Mouse (Mus musculus): ENCODE results near the gene Rps21. TPM values are rescaled to one million over a fixed set of nuclear protein-coding genes. Genes with fewer than 3 reads are reported as not detected.
"Not testable (repeated sequence)": the region's sequence is repeated elsewhere in the genome, so short reads cannot be mapped to it uniquely, and the experiment has no call there.

The Rps21 gene
- polyA plus RNA-seq, 1 experiment from 2014 or later: 550 TPM

DNA sequence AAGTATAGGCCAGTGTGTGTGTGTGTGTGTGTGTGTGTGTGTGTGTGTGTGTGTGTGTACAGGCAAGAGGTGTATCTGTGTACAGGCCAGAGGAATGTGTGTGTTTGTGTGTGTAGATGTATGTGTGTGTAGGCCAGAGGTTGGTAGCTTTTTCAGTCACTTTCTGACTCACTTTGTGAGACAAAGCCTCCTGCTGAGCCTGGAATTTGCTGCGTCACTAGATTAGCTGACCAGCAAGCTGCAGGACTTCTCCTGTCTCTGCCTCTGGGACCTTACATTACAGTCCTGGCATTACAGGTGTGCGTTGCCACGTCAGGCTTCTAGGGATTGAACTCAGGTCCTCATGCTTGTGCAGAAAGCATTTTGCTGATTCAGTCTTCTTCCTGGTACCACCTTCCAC is 5.3 kb upstream of the Rps21 start:
- ATAC-seq: peak; percentile 16; the same call in 1 of the 2 replicates
- WGBS: 47% methylated on average over 3 of the region's 3 CpGs
- no peaks in the 10 kb centered on the region for H3K9me3 ChIP-seq (replicated peaks)
- H3K4me3 ChIP-seq: no peak overlapping the region
- no peaks in the 10 kb centered on the region for H3K27me3 ChIP-seq
- H3K36me3 ChIP-seq (ENCODE audit: poor library complexity, severe bottlenecking): no peaks in the 10 kb centered on the region
- H3K27ac ChIP-seq: no peak overlapping the region
- no peak overlapping the region for H3K9ac ChIP-seq
- no peak overlapping the region for H3K4me2 ChIP-seq
- H3K4me1 ChIP-seq: peaks cover 8% of the 10 kb centered on the region

DNA sequence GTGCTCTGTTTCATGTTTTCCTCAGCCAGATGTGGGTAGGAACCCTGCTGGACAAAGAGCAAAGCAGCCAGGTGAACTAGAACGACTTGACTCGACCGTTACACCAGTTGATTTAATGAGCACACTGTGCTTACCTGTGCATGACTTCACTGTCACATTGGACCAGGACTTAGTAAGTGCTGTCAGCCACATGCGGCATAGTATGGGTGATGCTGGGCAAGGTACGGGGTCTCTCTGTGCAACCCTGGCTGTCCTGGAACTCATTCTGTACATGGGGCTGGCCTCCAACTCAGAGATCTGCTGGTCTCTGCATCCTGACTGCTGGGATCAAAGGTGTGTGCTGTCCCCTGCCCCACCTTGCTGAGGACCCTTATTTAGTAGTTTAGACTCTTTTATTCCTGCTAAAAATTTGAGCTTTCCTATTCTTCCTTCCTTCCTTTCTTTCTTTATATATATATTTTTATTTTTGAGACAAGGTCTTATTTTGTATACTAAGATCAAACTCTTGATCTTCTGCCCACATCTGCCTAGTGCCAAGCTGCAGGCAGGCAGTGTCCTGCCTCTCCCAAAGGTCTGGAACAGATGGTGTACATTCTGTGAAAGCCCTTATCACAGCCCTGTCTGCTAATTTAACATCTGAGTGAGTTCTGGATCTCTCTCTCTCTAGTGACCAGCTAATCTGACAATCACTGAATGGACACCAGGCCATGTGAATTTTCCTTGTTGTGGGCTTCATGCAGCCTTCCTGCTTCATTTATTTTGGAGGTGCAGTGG is 2.6 kb upstream of the Rps21 start:
- Histone ChIP-seq H3K4me2 (no peak overlapping the region), H3K27ac (no peak overlapping the region; the same call in 1 of the 2 replicates), H3K27me3 (no peaks in the 10 kb centered on the region), H3K9me3 (replicated peaks) (no peaks in the 10 kb centered on the region), H3K4me1 (peaks cover 16% of the 10 kb centered on the region), H3K9ac (no peak overlapping the region), H3K36me3 (ENCODE audit: poor library complexity, severe bottlenecking) (peaks cover 13% of the 10 kb centered on the region), H3K4me3 (no peak overlapping the region)
- no peak for ATAC-seq
- 97% methylated on average over 5 of the region's 5 CpGs for WGBS

DNA sequence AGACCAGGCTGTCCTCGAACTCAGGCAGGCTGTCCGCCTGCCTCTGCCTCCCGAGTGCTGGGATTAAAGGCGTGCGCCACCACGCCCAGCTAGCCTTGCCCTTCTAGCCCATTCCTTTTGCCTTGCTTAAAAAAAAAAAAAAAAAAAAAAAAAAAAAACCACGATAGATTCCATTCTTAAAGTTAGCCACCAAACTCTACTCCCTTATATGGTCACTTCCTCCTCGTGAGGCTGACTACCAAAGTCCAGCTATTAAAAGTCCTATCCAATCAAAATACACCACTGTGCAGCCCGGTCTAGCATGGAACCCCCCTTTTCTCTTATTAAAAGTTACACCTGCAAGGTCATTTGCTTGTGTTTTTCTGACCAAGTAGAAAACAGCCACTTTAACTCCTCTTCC is 1.5 kb upstream of the Rps21 start:
- ATAC-seq: no peak
- Histone ChIP-seq H3K4me2 (peak overlapping the region; percentile 86), H3K9ac (no peak overlapping the region), H3K27me3 (no peaks in the 10 kb centered on the region), H3K36me3 (ENCODE audit: poor library complexity, severe bottlenecking) (peaks cover 24% of the 10 kb centered on the region), H3K9me3 (replicated peaks) (no peaks in the 10 kb centered on the region), H3K4me1 (peaks cover 16% of the 10 kb centered on the region), H3K27ac (no peak overlapping the region; the same call in 1 of the 2 replicates), H3K4me3 (no peak overlapping the region)
- 89% methylated on average over 9 of the region's 9 CpGs for WGBS

DNA sequence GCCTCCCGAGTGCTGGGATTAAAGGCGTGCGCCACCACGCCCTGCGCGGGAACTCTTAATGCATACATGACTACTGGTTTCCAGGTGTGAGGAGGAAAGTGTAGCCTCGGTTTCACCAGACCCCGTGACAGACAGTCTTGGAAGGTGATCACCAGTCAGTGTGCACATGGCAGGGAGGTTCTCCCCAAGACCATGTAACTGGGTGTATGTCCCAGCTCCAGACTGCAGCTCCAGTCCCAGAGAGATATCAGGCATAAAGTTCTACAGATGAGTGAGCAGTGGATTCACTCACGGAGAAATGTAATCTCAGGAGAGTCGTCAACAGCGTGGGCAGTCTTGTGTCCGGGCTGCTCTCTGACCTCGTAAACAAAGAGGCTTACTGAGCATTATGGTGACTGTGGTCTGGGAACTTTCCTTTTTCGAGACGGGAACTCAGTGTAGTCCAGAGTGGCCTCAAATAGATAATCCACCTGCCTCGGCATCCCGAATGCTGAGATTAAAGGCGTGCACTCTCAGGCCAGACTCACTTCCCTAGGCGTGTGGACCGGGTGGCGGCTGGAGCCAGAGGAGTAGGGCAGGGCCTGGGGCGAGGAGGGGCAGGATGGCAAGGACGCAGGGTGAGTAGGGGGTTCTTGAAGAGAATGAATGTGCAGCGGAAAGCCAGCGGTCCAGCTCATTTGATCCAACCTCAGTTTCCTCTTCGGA is 729 bp upstream of the Rps21 start:
- H3K4me1 ChIP-seq: peaks cover 16% of the 10 kb centered on the region
- 27% methylated on average over 26 of the region's 26 CpGs for WGBS

DNA sequence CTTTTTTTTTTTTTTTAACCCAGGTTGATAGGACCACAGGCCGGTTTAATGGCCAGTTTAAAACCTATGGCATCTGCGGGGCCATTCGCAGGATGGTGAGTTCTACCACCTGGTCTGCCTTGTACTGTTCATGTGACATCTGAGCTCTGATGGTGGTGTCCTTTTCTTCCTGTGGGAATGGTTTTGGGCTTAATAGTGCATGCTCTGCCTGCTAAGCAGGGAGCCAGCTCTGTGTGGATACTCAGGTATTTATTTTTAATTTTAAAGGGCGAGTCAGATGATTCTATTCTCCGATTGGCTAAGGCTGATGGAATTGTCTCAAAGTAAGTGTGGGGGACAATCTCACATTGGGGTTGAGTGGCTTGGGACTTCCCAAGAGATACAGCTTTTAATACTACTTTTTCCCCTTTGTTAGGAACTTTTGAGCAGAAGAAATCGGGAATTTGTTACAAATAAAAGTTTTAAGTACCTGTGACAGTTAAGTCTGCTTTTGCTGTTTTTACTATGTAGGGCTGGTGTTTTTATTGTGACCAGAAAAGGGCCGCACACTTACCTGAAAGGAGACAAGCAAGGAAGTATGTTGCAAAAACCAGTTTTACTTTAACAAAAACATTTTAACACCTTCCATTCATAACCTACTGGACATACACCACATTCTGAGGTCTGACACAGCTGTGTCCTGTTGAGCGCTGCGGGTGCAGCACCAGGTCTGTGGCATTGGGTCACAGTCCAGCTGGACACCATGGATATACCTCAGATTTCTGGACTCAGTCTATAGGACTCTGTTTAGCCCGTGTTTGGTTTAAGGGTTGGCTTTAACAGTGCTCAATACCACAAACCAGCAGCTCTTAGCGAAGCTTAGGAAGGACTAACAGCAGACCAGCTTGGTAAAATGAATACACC is 1.0 kb downstream of the Rps21 start:
- no peak for ATAC-seq
- H3K4me3 ChIP-seq: peak overlapping the region; percentile 90
- H3K4me1 ChIP-seq: peaks cover 16% of the 10 kb centered on the region
- H3K4me2 ChIP-seq: peak overlapping the region; percentile 92
- H3K9ac ChIP-seq: peak overlapping the region; percentile 96
- peaks cover 49% of the 10 kb centered on the region for H3K36me3 ChIP-seq (ENCODE audit: poor library complexity, severe bottlenecking)
- WGBS: 53% methylated on average over 11 of the region's 11 CpGs
- no peaks in the 10 kb centered on the region for H3K9me3 ChIP-seq (replicated peaks)
- no peaks in the 10 kb centered on the region for H3K27me3 ChIP-seq
- H3K27ac ChIP-seq: no peak overlapping the region; the same call in 1 of the 2 replicates

More for the DNA sequence above, 729 bp upstream of the Rps21 start:
- H3K9me3 ChIP-seq (replicated peaks): no peaks in the 10 kb centered on the region
- peak overlapping the region; percentile 86 for H3K4me2 ChIP-seq
- peak overlapping the region; percentile 90 for H3K4me3 ChIP-seq
- H3K27me3 ChIP-seq: no peaks in the 10 kb centered on the region
- peaks cover 32% of the 10 kb centered on the region for H3K36me3 ChIP-seq (ENCODE audit: poor library complexity, severe bottlenecking)
- H3K27ac ChIP-seq: peak overlapping the region; percentile 93
- peak; percentile 65 for ATAC-seq
- H3K9ac ChIP-seq: peak overlapping the region; percentile 85

DNA sequence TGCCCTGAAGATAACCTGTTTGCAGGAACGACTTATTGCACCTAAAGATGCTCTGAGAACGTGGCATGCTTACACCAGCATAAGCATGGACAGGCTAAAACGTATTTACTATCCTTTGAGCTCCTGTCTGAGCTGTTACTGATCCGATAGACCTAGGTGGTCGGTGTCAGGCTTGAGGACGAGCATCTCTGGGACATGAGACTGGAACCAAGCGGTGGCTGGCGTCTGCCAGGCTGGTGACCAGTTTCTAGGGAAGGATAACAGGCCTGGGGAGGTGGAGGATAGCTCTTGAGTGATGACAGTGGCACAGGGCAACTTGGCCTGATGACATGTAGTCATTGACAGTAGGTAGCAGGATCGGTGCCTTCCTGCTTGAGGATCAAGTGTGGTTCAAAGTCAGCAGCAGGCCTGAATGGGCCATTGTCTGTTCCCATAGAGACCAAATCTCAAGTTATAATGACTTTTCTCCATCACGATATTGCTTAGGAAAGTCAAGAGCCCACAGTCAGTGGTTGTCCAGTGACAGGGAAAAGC is 1.8 kb downstream of the Rps21 start:
- H3K36me3 ChIP-seq (ENCODE audit: poor library complexity, severe bottlenecking): peaks cover 56% of the 10 kb centered on the region

DNA sequence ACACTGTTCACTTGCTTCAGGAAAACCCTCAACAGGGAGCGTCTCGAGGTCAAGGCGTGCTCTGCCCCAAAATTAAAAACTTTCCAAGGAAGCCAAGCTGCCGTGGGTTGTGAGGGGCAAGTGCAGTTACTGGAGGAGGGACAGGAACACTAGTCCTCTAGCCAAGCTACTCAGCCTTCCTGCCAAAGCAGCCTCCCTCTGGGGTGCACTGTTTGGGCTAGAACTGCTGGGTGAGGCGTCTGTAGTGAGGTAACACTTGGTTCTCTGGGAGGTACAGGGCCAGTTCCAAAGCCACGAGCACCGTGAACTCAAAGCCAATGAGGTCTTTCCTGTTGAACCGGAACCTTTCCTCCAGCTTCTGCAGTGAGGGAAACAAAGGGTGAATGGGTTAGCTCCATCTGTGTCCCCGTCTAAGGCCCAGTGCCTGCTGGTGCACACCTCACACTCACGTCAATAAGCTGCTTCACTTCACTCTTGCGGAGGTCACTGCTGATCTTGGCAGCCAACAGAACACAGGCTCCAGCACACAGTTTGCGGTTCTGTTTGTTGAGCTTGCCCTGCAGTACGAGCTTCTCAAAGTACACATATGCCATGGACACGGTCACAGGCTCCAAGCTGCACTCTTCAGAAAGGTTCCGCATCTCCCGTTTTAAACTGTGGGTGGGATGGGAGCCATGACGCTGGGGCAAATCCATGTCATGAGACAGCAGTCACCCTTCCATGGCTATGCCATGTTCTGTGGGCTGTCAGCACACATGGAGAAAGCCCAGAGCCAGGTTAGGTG is 2.8 kb downstream of the Rps21 start:
- peaks cover 65% of the 10 kb centered on the region for H3K36me3 ChIP-seq (ENCODE audit: poor library complexity, severe bottlenecking)
- H3K9me3 ChIP-seq (replicated peaks); H3K27ac ChIP-seq; H3K4me3 ChIP-seq; H3K4me2 ChIP-seq; H3K9ac ChIP-seq; H3K27me3 ChIP-seq; ATAC-seq: not testable (repeated sequence)
- WGBS: 69% methylated on average over 17 of the region's 17 CpGs
- peaks cover 16% of the 10 kb centered on the region for H3K4me1 ChIP-seq

More for the DNA sequence above, 1.8 kb downstream of the Rps21 start:
- WGBS: 75% methylated on average over 10 of the region's 10 CpGs
- not testable (repeated sequence) for H3K9ac ChIP-seq; H3K27ac ChIP-seq; H3K9me3 ChIP-seq (replicated peaks); H3K4me3 ChIP-seq; H3K4me2 ChIP-seq; ATAC-seq; H3K27me3 ChIP-seq
- H3K4me1 ChIP-seq: peaks cover 16% of the 10 kb centered on the region

DNA sequence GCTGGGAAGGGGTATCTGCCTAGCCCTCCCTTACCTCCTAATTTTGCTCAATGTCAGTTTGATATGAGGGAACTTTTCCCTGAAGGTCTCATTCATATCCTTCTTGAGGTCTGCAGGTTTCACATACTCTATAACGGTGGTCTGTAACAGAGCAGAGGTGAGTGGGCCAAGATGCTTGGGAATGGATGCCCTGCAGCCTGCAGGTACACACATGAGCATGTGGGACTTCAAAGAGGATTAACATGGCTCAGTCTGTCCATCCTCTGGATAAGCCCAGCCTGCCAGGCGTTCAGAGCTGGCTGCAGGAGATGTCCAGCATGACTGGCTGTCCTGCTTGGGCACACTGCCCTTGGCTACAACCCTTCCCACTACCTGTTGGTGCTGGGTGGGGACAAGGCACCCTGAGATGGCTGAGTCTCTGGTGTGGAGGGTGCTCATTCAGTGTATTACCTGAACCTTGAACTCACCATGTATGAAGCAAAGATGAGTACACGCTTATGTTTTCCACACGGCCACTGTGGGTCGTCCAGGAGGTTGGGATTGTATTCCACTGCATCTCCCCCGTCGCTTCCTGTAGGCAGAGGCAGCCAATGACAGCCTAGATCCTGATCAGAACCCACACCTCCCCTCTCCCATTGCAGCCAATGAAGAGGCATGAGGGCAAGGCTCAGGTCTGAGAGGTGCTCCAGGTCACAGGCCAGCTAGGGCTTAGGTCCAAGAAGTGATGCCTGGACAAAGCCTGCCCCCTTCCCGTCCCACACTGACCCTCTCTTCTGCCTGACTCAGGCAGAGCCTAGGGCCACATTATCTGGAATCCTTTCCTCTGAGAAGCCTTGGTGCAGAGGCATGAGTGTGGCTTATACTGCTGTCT is 3.7 kb downstream of the Rps21 start:
- no peak overlapping the region for H3K4me2 ChIP-seq
- 66% methylated on average over 8 of the region's 8 CpGs for WGBS
- no peak overlapping the region for H3K27ac ChIP-seq
- H3K36me3 ChIP-seq (ENCODE audit: poor library complexity, severe bottlenecking): peaks cover 68% of the 10 kb centered on the region
- peaks cover 15% of the 10 kb centered on the region for H3K4me1 ChIP-seq
- no peaks in the 10 kb centered on the region for H3K9me3 ChIP-seq (replicated peaks)
- H3K4me3 ChIP-seq: no peak overlapping the region
- ATAC-seq: no peak
- H3K9ac ChIP-seq: no peak overlapping the region
- H3K27me3 ChIP-seq: no peaks in the 10 kb centered on the region

DNA sequence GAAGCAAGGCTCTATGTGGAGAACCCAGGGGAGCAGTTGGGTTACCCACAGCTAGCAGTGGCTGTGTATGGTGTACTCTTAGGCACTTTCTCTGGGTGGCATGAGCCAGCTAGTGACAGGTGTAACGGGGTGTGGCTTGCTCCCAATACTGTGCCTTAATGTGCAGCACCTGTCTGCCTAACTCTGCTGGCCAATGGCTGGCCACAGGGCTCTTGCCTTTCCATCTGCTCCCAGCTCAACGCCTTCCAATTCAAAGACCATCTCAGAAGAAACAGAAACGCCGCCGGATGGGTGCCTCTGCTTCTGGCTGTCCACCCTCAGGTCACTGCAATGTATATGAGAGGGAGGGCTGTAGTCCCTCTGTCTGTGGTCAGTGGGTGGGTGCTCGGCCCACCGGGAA is 4.7 kb downstream of the Rps21 start:
- 92% methylated on average over 7 of the region's 7 CpGs for WGBS
- H3K9me3 ChIP-seq (replicated peaks): no peaks in the 10 kb centered on the region
- H3K36me3 ChIP-seq (ENCODE audit: poor library complexity, severe bottlenecking): peaks cover 79% of the 10 kb centered on the region

DNA sequence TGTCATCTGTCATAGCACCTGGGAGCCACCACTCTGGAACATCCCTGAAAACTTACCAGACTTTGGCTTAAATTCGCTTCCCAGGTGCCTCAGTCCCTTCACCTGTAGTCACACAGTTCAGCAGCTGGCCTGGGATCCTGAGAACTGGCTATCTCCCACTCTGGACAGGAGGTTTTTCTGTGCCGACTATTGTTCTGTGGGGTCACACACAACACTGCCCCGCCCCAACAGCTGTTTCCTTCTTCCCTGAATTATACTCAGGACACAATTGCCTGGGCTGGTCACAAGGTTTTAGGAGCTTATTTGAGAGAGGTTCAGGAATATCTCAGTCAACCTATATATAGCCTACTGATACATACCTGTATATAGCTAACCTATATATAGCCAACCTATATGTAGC is 5.3 kb downstream of the Rps21 start:
- Histone ChIP-seq H3K4me2 (no peak overlapping the region), H3K27me3 (no peaks in the 10 kb centered on the region), H3K36me3 (ENCODE audit: poor library complexity, severe bottlenecking) (peaks cover 84% of the 10 kb centered on the region), H3K9me3 (replicated peaks) (no peaks in the 10 kb centered on the region), H3K27ac (no peak overlapping the region), H3K9ac (no peak overlapping the region), H3K4me3 (no peak overlapping the region), H3K4me1 (peaks cover 9% of the 10 kb centered on the region)
- ATAC-seq: no peak
- 88% methylated on average over 3 of the region's 3 CpGs for WGBS

More for the DNA sequence above, 4.7 kb downstream of the Rps21 start:
- peaks cover 9% of the 10 kb centered on the region for H3K4me1 ChIP-seq
- H3K4me3 ChIP-seq: no peak overlapping the region
- H3K4me2 ChIP-seq: no peak overlapping the region
- no peaks in the 10 kb centered on the region for H3K27me3 ChIP-seq
- H3K9ac ChIP-seq: no peak overlapping the region
- ATAC-seq: no peak
- no peak overlapping the region for H3K27ac ChIP-seq
